ENCODE assay signal across 9 mouse cellular contexts in the genomic region with DNA sequence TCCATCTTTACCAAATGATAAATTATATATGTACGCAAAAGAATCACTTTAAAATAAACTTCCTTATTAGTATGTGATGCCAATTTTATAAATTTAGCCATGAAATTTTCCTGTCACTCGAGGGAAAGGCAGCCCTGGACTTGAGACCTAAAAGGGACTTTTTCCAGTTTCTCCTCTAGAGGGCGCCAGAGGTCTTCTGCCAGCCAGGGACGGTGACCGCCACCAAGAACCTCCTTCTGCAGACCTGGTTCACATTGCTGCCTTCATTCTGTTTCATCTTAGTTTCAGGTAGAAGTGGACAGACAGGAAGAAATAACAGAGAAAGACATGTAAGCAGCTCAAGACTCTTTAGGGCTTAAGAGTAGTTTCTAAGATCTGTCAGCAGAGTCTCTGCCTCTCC. TPM values are rescaled to one million over a fixed set of nuclear protein-coding genes. Genes with fewer than 3 reads are reported as not detected.
A peak's percentile ranks its signal among the peaks of the same experiment; 100 is the strongest.
DNase-seq lines count a peak whose midpoint lies in the region; ATAC-seq and TF ChIP-seq lines count a peak whose summit lies in the region.
"Had no signal": no experiment of that assay in that cellular context is flagged by ENCODE, and none has a peak within 500 bp of the region (broad histone marks: within the 10 kb centered on the region; RNA-seq: fewer than 3 reads in every experiment).

No protein-coding gene starts in this region.

- peaks cover 6% of the 10 kb centered on the region for H3K4me1 ChIP-seq in cortical plate, adult 2 months (ENCODE audit: control insufficient read depth, insufficient read depth, low read length)
- peaks cover 31% of the 10 kb centered on the region for H3K4me1 ChIP-seq in limb, embryonic 10.5 days

- H3K36me3 ChIP-seq in limb, embryonic 10.5 days: no peaks in the 10 kb centered on the region

- H3K27ac ChIP-seq in cortical plate, adult 2 months (ENCODE audit: insufficient read depth, low read length): no peak overlapping the region
- H3K27ac ChIP-seq in limb, embryonic 10.5 days: 0 out of 2 replicates have a peak overlapping the region, but pooled peaks have one; percentile 1

- H3K9me3 ChIP-seq in limb, embryonic 10.5 days (replicated peaks): no peaks in the 10 kb centered on the region

- 2% methylated on average over 5 of the region's 5 CpGs for WGBS in limb, embryonic 10.5 days

- peak; percentile 86 for TF ChIP-seq CTCF in cortical plate, adult 2 months (IDR thresholded peaks at IDR 0.05; ENCODE audit: extremely low read depth, insufficient read depth, low read length)

- no peak for TF ChIP-seq POLR2A in cortical plate, adult 2 months (IDR thresholded peaks at IDR 0.05; ENCODE audit: extremely low read depth, insufficient read depth, low read length)

- DNase-seq in A20 (ENCODE audit: low read depth, low spot score): peak; percentile 76
- DNase-seq in gastrocnemius, postnatal 25 days: peak; percentile 42
- peak; percentile 45 for DNase-seq in kidney, adult 18-20 months
- DNase-seq in limb, embryonic 10.5 days (ENCODE audit: low spot score): peak; percentile 80
- DNase-seq in testis, postnatal 10 days (ENCODE audit: low spot score): peak; percentile 73

- 0 out of 2 replicates have a peak, but pooled peaks cover 4% of the 10 kb centered on the region for H3K27me3 ChIP-seq in limb, embryonic 10.5 days (ENCODE audit: low read depth, poor library complexity, severe bottlenecking)

- ATAC-seq in activated CD4-positive, CD25-positive, alpha-beta regulatory T cell, adult 4 months: peak; percentile 71
- peak; percentile 68; the same call in 1 of the 2 replicates for ATAC-seq in monocyte, adult 5-6 weeks (replicated peaks; ENCODE audit: insufficient number of reproducible peaks, low FRiP score, low TSS enrichment, poor library complexity, severe bottlenecking)

- no peak overlapping the region for H3K4me3 ChIP-seq in cortical plate, adult 2 months (ENCODE audit: insufficient read depth, low read length)
- H3K4me3 ChIP-seq in limb, embryonic 10.5 days: no peak overlapping the region
- H3K4me3 ChIP-seq: erythroblast, embryonic 14.5 days had no signal

RNA-seq across cellular contexts. Expression of gene Nid2, which starts 44.6 kb away (rescaled TPM):
- polyA plus RNA-seq in activated CD4-positive, CD25-positive, alpha-beta regulatory T cell, adult 4 months (2017; shearing (Covaris generic)): 1 to 10 TPM; 1.1 to 2.9 TPM
- 2.2 TPM in 2 replicates for polyA plus RNA-seq in cortical plate, adult 2 months (2012; rRNA removed)
- total RNA-seq in gastrocnemius, postnatal 25 days (2021): 10 to 100 TPM; 13.5 to 14.9 TPM
- 98.5 TPM in 2 replicates for polyA plus RNA-seq in limb, embryonic 10.5 days (2016; fragmentation: Nextera tagmentation; extraction: Ambion mirVana)
- 0.95 to 5.1 TPM (median 3.5 TPM) in 3 replicates for total RNA-seq in monocyte, adult 5-6 weeks (2017)

Comparison
In these comparisons a context has a peak if more than half of its experiments do, and no peak if none do; other contexts are left out.
1. RNA of gene Nid2, which starts 44.6 kb away (polyA plus RNA-seq): 98.5 TPM in limb, embryonic 10.5 days; 1.1 to 2.9 TPM in activated CD4-positive, CD25-positive, alpha-beta regulatory T cell, adult 4 months and 2.2 TPM in cortical plate, adult 2 months; every median in the first group is over 10 times any median in the second.
2. Peak in every context shown above with its lines, with median percentiles within 50 percentile points of each other: DNase-seq.